16 mouse cellular contexts compared by ENCODE assay signal in the genomic region with DNA sequence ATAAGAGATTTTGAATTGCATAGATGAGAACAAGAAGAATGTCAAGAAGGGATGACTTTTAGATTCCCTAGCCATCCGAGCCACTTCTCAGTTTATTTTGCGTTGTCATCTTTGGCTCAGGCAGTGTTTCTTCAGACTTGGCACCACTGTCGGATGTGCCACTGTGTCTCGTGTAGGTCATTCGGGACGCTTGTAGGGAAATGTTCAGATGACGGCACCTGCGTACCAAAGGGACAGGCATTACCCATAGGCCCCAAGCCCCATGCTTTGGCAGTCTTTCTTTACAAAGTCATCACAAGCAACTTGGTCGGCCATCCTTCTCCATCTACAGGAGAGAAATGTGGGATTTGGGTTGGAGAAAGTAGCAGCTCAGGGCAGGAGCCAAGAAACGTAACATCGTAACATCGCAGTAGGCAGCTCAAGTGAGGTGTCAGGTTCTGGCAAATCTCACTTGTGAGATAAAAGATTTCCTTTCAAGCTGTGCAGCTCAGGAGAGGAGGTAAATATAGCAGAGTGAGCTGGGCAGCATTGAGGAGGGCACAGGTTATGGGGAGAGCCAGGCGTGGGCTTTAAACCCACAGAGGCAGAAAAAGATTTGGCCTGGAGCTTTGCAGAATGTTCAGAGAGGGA.
DNase-seq lines count a peak whose midpoint lies in the region; ATAC-seq lines count a peak whose summit lies in the region.
"Had no signal": no experiment of that assay in that cellular context is flagged by ENCODE, and none has a peak within 500 bp of the region (broad histone marks: within the 10 kb centered on the region; RNA-seq: fewer than 3 reads in every experiment).

No protein-coding gene starts in this region.

- peak; percentile 57 for DNase-seq in cerebellum, adult 9-10 months
- DNase-seq in cerebellum, adult 11 months = no peak
- DNase-seq in brain, adult 2 months (ENCODE audit: low read depth, low spot score) = peak; percentile 62
- peak; percentile 24 for DNase-seq in heart, postnatal 4 days
- no peak for DNase-seq in embryo, embryonic 10 days (ENCODE audit: low spot score)
- DNase-seq in spleen, postnatal 36 days (ENCODE audit: low spot score in 2 of 2) = no peak
- DNase-seq: adrenal gland, adult 8-10 months; forebrain, postnatal 0 days; kidney, adult 8-10 months; lung, postnatal 10 days; thymus, postnatal 25 days had no signal

- H3K27me3 ChIP-seq in heart, embryonic 11.5 days (ENCODE audit: control insufficient read depth, insufficient read depth, low read length) = no peaks in the 10 kb centered on the region
- H3K27me3 ChIP-seq: embryonic facial prominence, embryonic 13.5 days; limb, embryonic 13.5 days; liver, embryonic 15.5 days had no signal

- H3K9me3 ChIP-seq in heart, embryonic 11.5 days (replicated peaks; ENCODE audit: control insufficient read depth, low read length) = no peaks in the 10 kb centered on the region
- H3K9me3 ChIP-seq: embryonic facial prominence, embryonic 13.5 days; limb, embryonic 13.5 days; liver, embryonic 15.5 days had no signal

- H3K27ac ChIP-seq in heart, embryonic 11.5 days (ENCODE audit: low read depth, low read length) = peak overlapping the region; percentile 64; the same call in 1 of the 2 replicates
- H3K27ac ChIP-seq: embryonic facial prominence, embryonic 13.5 days; hindbrain, postnatal 0 days; limb, embryonic 13.5 days; liver, embryonic 15.5 days had no signal

- H3K9ac ChIP-seq in heart, embryonic 11.5 days (ENCODE audit: low read depth, low read length) = no peak overlapping the region
- H3K9ac ChIP-seq: embryonic facial prominence, embryonic 13.5 days; forebrain, postnatal 0 days; limb, embryonic 13.5 days; liver, embryonic 15.5 days had no signal

- peaks cover 17% of the 10 kb centered on the region for H3K4me1 ChIP-seq in heart, embryonic 11.5 days (ENCODE audit: control insufficient read depth, insufficient read depth, low read length)
- H3K4me1 ChIP-seq: limb, embryonic 13.5 days had no signal

- H3K36me3 ChIP-seq in heart, embryonic 11.5 days (ENCODE audit: control insufficient read depth, insufficient read depth, low read length) = no peaks in the 10 kb centered on the region

- H3K4me2 ChIP-seq in heart, embryonic 11.5 days = no peak overlapping the region
- H3K4me2 ChIP-seq: embryonic facial prominence, embryonic 13.5 days; limb, embryonic 13.5 days; liver, embryonic 15.5 days had no signal

- no peak overlapping the region for H3K4me3 ChIP-seq in heart, embryonic 11.5 days (ENCODE audit: low read depth, low read length)
- H3K4me3 ChIP-seq: embryonic facial prominence, embryonic 13.5 days; limb, embryonic 13.5 days; liver, embryonic 15.5 days had no signal

- WGBS in heart, embryonic 11.5 days (ENCODE audit: insufficient replicate concordance) = 67% methylated on average over 13 of the region's 13 CpGs

- no peak for ATAC-seq in heart, embryonic 11.5 days (replicated peaks; ENCODE audit: insufficient number of reproducible peaks, low FRiP score, low TSS enrichment)
- ATAC-seq: forebrain, postnatal 0 days; hindbrain, postnatal 0 days had no signal

Comparison
In these comparisons a context has a peak if more than half of its experiments do, and no peak if none do; other contexts are left out.
1. DNase-seq: peak in cerebellum, adult 9-10 months (single experiment), brain, adult 2 months (single experiment) and heart, postnatal 4 days (single experiment); none in cerebellum, adult 11 months (single experiment), embryo, embryonic 10 days (single experiment) and spleen, postnatal 36 days (0 of 2).